Mouse (Mus musculus) intestine, embryonic 16.5 days (tissue): Measurements from ENCODE around the gene Pck2. TPM values are rescaled to one million over a fixed set of nuclear protein-coding genes. Genes with fewer than 3 reads are reported as not detected.

Source experiments
- ATAC-seq: fragments of 200-750 bp; cut with Nextera tagmentation; 2 replicates; pipeline ENCODE4 v1.8.0; 2017; ENCODE audit warnings: moderate TSS enrichment, moderate library complexity
- H3K27ac ChIP-seq: fragments of 300-500 bp; sonication (generic); 2 replicates; pipeline ENCODE4 v1.5.1; 2014; ENCODE audit warnings: mild to moderate bottlenecking, low read length
- H3K27me3 ChIP-seq: fragments of 300-500 bp; sonication (generic); replicated peaks from 2 replicates; pipeline ENCODE4 v1.6.1; 2014; ENCODE audit warnings: low read length, control low read depth, mixed read lengths; ENCODE audit not compliant: control insufficient read depth, insufficient read depth
- H3K36me3 ChIP-seq: fragments of 300-500 bp; sonication (generic); 2 replicates; pipeline ENCODE4 v1.6.1; 2014; ENCODE audit warnings: low read length, control low read depth; ENCODE audit not compliant: control insufficient read depth, insufficient read depth
- H3K4me1 ChIP-seq: fragments of 300-500 bp; sonication (generic); 2 replicates; pipeline ENCODE4 v1.6.1; 2014; ENCODE audit warnings: low read length, control low read depth, mixed read lengths; ENCODE audit not compliant: control insufficient read depth, insufficient read depth
- H3K4me2 ChIP-seq: fragments of 300-500 bp; sonication (generic); 2 replicates; pipeline ENCODE4 v1.6.1; 2014; ENCODE audit warnings: low read depth, low read length, control low read depth
- H3K4me3 ChIP-seq: fragments of 300-500 bp; sonication (generic); 2 replicates; pipeline ENCODE4 v1.5.1; 2014; ENCODE audit warnings: mild to moderate bottlenecking, low read length
- H3K9ac ChIP-seq: fragments of 300-500 bp; sonication (generic); 2 replicates; pipeline ENCODE4 v1.6.1; 2014; ENCODE audit warnings: low read depth, low read length
- H3K9me3 ChIP-seq: fragments of 300-500 bp; sonication (generic); 2 replicates; pipeline ENCODE4 v1.6.1; 2016; ENCODE audit warnings: low read length, control low read depth; ENCODE audit not compliant: control insufficient read depth
- WGBS: fragments of 180-500 bp; shearing (Covaris S2); extraction: QIAGEN DNeasy Blood & Tissue Kit; methylation state at CpG from one replicate; pipeline ENCODE4 v1.1.7; 2014; 5-methylcytosine and 5-hydroxymethylcytosine counted together
- polyA plus RNA-seq: library from polyadenylated mRNA; unstranded; fragments of >200 nt; fragmentation: Nextera tagmentation; extraction: Ambion mirVana; gene quantifications from 2 replicates; pipeline ENCODE4 v1.2.1, GENCODE M21; 2015

Gene Pck2
- polyA plus RNA-seq, 1 experiment from 2014 or later, result 51.8 TPM

- no peak for ATAC-seq
- Histone ChIP-seq H3K4me2 (no peak overlapping the region), H3K9ac (no peak overlapping the region), H3K4me3 (no peak overlapping the region), H3K27me3 (no peaks in the 10 kb centered on the region), H3K27ac (peak overlapping the region; percentile 70; the same call in 1 of the 2 replicates), H3K9me3 (no peaks in the 10 kb centered on the region), H3K36me3 (peaks cover under 1% of the 10 kb centered on the region; the same call in 1 of the 2 replicates), H3K4me1 (peaks cover 13% of the 10 kb centered on the region)
- 92% methylated on average over 2 of the region's 2 CpGs for WGBS
Measured at GRCm38 (mm10) chr14:55586149-55586548, 46.1 kb downstream of the Pck2 start.

- ATAC-seq, result no peak
- Histone ChIP-seq H3K4me3 (no peak overlapping the region), H3K9ac (no peak overlapping the region), H3K4me2 (no peak overlapping the region), H3K27me3 (no peaks in the 10 kb centered on the region), H3K36me3 (no peaks in the 10 kb centered on the region; the same call in 1 of the 2 replicates), H3K27ac (no peak overlapping the region), H3K9me3 (no peaks in the 10 kb centered on the region), H3K4me1 (peaks cover 25% of the 10 kb centered on the region)
- WGBS, result 92% methylated on average over 5 of the region's 5 CpGs
Measured at GRCm38 (mm10) chr14:55589271-55589670, 49.2 kb downstream of the Pck2 start.

- H3K9ac ChIP-seq, result peak overlapping the region; percentile 79
- peak overlapping the region; percentile 84 for H3K4me3 ChIP-seq
- peak overlapping the region; percentile 56 for H3K4me2 ChIP-seq
- no peak for ATAC-seq
- 77% methylated on average over 11 of the region's 11 CpGs for WGBS
- no peaks in the 10 kb centered on the region for H3K9me3 ChIP-seq
- peak overlapping the region; percentile 79 for H3K27ac ChIP-seq
- H3K36me3 ChIP-seq, result peaks cover 3% of the 10 kb centered on the region
- H3K4me1 ChIP-seq, result peaks cover 22% of the 10 kb centered on the region
- H3K27me3 ChIP-seq, result no peaks in the 10 kb centered on the region
Measured at GRCm38 (mm10) chr14:55589771-55590448, 49.8 kb downstream of the Pck2 start.

- Histone ChIP-seq H3K4me2 (peak within 1 kb of the TSS; percentile 56), H3K9ac (peak within 1 kb of the TSS; percentile 88), H3K27ac (peak within 1 kb of the TSS; percentile 96), H3K36me3 (peaks cover 6% of the 10 kb centered on the region), H3K9me3 (no peaks in the 10 kb centered on the region), H3K4me1 (peaks cover 19% of the 10 kb centered on the region), H3K4me3 (peak within 1 kb of the TSS; percentile 84), H3K27me3 (no peaks in the 10 kb centered on the region)
- 0% methylated on average over 22 of the region's 22 CpGs for WGBS
- peak; percentile 96 for ATAC-seq
Measured at GRCm38 (mm10) chr14:55590748-55591330, 50.8 kb downstream of the Pck2 start, which contains the start of gene Psme2. Gene Psme2, minus strand, starts transcription at chr14:55591113.

- H3K4me1 ChIP-seq, result peaks cover 19% of the 10 kb centered on the region
- H3K36me3 ChIP-seq, result peaks cover 8% of the 10 kb centered on the region
- H3K9me3 ChIP-seq, result no peaks in the 10 kb centered on the region
- H3K4me2 ChIP-seq, result peak within 1 kb of the TSS; percentile 56
- peak; percentile 90 for ATAC-seq
- H3K4me3 ChIP-seq, result peak within 1 kb of the TSS; percentile 84
- H3K27me3 ChIP-seq, result no peaks in the 10 kb centered on the region
- peak within 1 kb of the TSS; percentile 96 for H3K27ac ChIP-seq
- peak within 1 kb of the TSS; percentile 88 for H3K9ac ChIP-seq
- WGBS, result under 1% methylated on average over 33 of the region's 33 CpGs
Measured at GRCm38 (mm10) chr14:55591331-55591891, 51.3 kb downstream of the Pck2 start, which contains the start of gene Rnf31. Gene Rnf31, plus strand, starts transcription at chr14:55591708.

- ATAC-seq, result no peak
- WGBS, result 4% methylated on average over 16 of the region's 16 CpGs
Measured at GRCm38 (mm10) chr14:55592226-55592625, 52.2 kb downstream of the Pck2 start.

GRCm38 (mm10) chr14:55596036-55596690, 56.1 kb downstream of the Pck2 start:
- Histone ChIP-seq H3K4me3 (no peak overlapping the region), H3K27me3 (no peaks in the 10 kb centered on the region), H3K4me2 (no peak overlapping the region), H3K9me3 (no peaks in the 10 kb centered on the region), H3K9ac (no peak overlapping the region), H3K4me1 (peaks cover 12% of the 10 kb centered on the region), H3K36me3 (peaks cover 29% of the 10 kb centered on the region), H3K27ac (no peak overlapping the region)
- 81% methylated on average over 13 of the region's 13 CpGs for WGBS
- ATAC-seq, result no peak

More at GRCm38 (mm10) chr14:55592226-55592625, 52.2 kb downstream of the Pck2 start:
- Histone ChIP-seq H3K9me3 (no peaks in the 10 kb centered on the region), H3K4me1 (peaks cover 19% of the 10 kb centered on the region), H3K36me3 (peaks cover 11% of the 10 kb centered on the region), H3K27me3 (no peaks in the 10 kb centered on the region), H3K27ac (peak overlapping the region; percentile 78), H3K9ac (peak overlapping the region; percentile 88), H3K4me2 (peak overlapping the region; percentile 56), H3K4me3 (peak overlapping the region; percentile 84)

- H3K4me2 ChIP-seq, result no peak overlapping the region
- H3K27ac ChIP-seq, result no peak overlapping the region
- no peaks in the 10 kb centered on the region for H3K9me3 ChIP-seq
- peaks cover 4% of the 10 kb centered on the region; the same call in 1 of the 2 replicates for H3K4me1 ChIP-seq
- H3K27me3 ChIP-seq, result no peaks in the 10 kb centered on the region
- no peak overlapping the region for H3K9ac ChIP-seq
- peaks cover 33% of the 10 kb centered on the region for H3K36me3 ChIP-seq
- no peak overlapping the region for H3K4me3 ChIP-seq
- ATAC-seq, result no peak
- 94% methylated on average over 21 of the region's 21 CpGs for whole genome bisulfite sequencing
Measured at GRCm38 (mm10) chr14:55598521-55599390, 58.7 kb downstream of the Pck2 start.
